In genomic region chr4:154217711-154218350, GRCm38 (mm10) we compare ENCODE assay signal across 20 mouse cellular contexts. TPM values are rescaled to one million over a fixed set of nuclear protein-coding genes. Genes with fewer than 3 reads are reported as not detected.
DNase-seq lines count a peak whose midpoint lies in the region; ATAC-seq and TF ChIP-seq lines count a peak whose summit lies in the region.
"Had no signal": no experiment of that assay in that cellular context is flagged by ENCODE, and none has a peak within 500 bp of the region (broad histone marks: within the 10 kb centered on the region; RNA-seq: fewer than 3 reads in every experiment).

No protein-coding gene starts in this region.

- TF ChIP-seq CTCF in lung, adult 2 months (IDR thresholded peaks at IDR 0.05; ENCODE audit: insufficient read depth, low read length) = no peak

- no peak overlapping the region for H3K4me3 ChIP-seq in forebrain, embryonic 10.5 days
- no peak overlapping the region for H3K4me3 ChIP-seq in forebrain, embryonic 16.5 days (replicated peaks; ENCODE audit: low read length)
- no peak overlapping the region for H3K4me3 ChIP-seq in lung, adult 2 months (replicated peaks; ENCODE audit: extremely low read depth, low read depth, low read length)
- H3K4me3 ChIP-seq in heart, embryonic 10.5 days = no peak overlapping the region
- H3K4me3 ChIP-seq: gastrocnemius, adult 2 months; heart, adult 2 months; midbrain, embryonic 12.5 days; neural tube, embryonic 15.5 days had no signal

- H3K9me3 ChIP-seq in forebrain, embryonic 10.5 days = no peaks in the 10 kb centered on the region
- H3K9me3 ChIP-seq in forebrain, embryonic 16.5 days (ENCODE audit: control insufficient read depth, low read length) = no peaks in the 10 kb centered on the region
- H3K9me3 ChIP-seq in heart, embryonic 10.5 days = no peaks in the 10 kb centered on the region
- H3K9me3 ChIP-seq: midbrain, embryonic 12.5 days; neural tube, embryonic 15.5 days had no signal

- no peak overlapping the region for H3K9ac ChIP-seq in forebrain, embryonic 16.5 days (replicated peaks; ENCODE audit: low read depth, low read length)
- H3K9ac ChIP-seq: lung, embryonic 14.5 days; midbrain, embryonic 12.5 days; neural tube, embryonic 15.5 days had no signal

- peaks cover 4% of the 10 kb centered on the region; the same call in 1 of the 2 replicates for H3K36me3 ChIP-seq in forebrain, embryonic 10.5 days (replicated peaks)
- H3K36me3 ChIP-seq in forebrain, embryonic 16.5 days (ENCODE audit: control insufficient read depth, insufficient read depth) = no peaks in the 10 kb centered on the region
- H3K36me3 ChIP-seq in heart, embryonic 10.5 days = no peaks in the 10 kb centered on the region
- H3K36me3 ChIP-seq: midbrain, embryonic 12.5 days; neural tube, embryonic 15.5 days had no signal

- H3K27ac ChIP-seq in forebrain, embryonic 10.5 days = 0 out of 2 replicates have a peak overlapping the region, but pooled peaks have one; percentile 35
- no peak overlapping the region for H3K27ac ChIP-seq in forebrain, embryonic 16.5 days (ENCODE audit: low read length)
- H3K27ac ChIP-seq in heart, embryonic 10.5 days = no peak overlapping the region; the same call in 1 of the 2 replicates
- H3K27ac ChIP-seq: gastrocnemius, adult 2 months; heart, adult 2 months; macrophage; midbrain, embryonic 12.5 days; neural tube, embryonic 15.5 days had no signal

- H3K4me2 ChIP-seq in forebrain, embryonic 16.5 days (ENCODE audit: low read length) = no peak overlapping the region
- H3K4me2 ChIP-seq: lung, embryonic 14.5 days; midbrain, embryonic 12.5 days; neural tube, embryonic 15.5 days had no signal

- H3K4me1 ChIP-seq in forebrain, embryonic 10.5 days = peaks cover 26% of the 10 kb centered on the region
- no peaks in the 10 kb centered on the region; the same call in 1 of the 2 replicates for H3K4me1 ChIP-seq in forebrain, embryonic 16.5 days (replicated peaks; ENCODE audit: control insufficient read depth, insufficient read depth, low read length)
- 0 out of 2 replicates have a peak, but pooled peaks cover 4% of the 10 kb centered on the region for H3K4me1 ChIP-seq in lung, adult 2 months (ENCODE audit: control insufficient read depth, insufficient read depth, low read length)
- peaks cover 49% of the 10 kb centered on the region for H3K4me1 ChIP-seq in heart, embryonic 10.5 days
- H3K4me1 ChIP-seq: midbrain, embryonic 12.5 days; neural tube, embryonic 15.5 days had no signal

- WGBS in forebrain, embryonic 10.5 days = 69% methylated on average over 7 of the region's 7 CpGs
- WGBS in forebrain, embryonic 16.5 days = 66% methylated on average over 7 of the region's 7 CpGs
- 40% methylated on average over 7 of the region's 7 CpGs for WGBS in lung, adult 2 months
- 61% methylated on average over 7 of the region's 7 CpGs for WGBS in heart, embryonic 10.5 days

- no peaks in the 10 kb centered on the region for H3K27me3 ChIP-seq in forebrain, embryonic 10.5 days (ENCODE audit: poor library complexity, severe bottlenecking)
- H3K27me3 ChIP-seq in forebrain, embryonic 16.5 days (replicated peaks; ENCODE audit: control insufficient read depth, insufficient read depth, low read length) = no peaks in the 10 kb centered on the region
- H3K27me3 ChIP-seq in heart, embryonic 10.5 days (ENCODE audit: insufficient read depth, poor library complexity, severe bottlenecking) = peaks cover 23% of the 10 kb centered on the region; the same call in 1 of the 2 replicates
- H3K27me3 ChIP-seq: CH12.LX; midbrain, embryonic 12.5 days; neural tube, embryonic 15.5 days had no signal

- ATAC-seq in forebrain, embryonic 16.5 days = no peak
- ATAC-seq: forebrain, embryonic 14.5 days had no signal

- no peak for DNase-seq in forebrain, embryonic 10.5 days (ENCODE audit: extremely low spot score, low spot score)
- DNase-seq in brain, adult 2 months (ENCODE audit: low read depth, low spot score) = peak; percentile 35
- DNase-seq in cerebellum, postnatal 14 days = peak; percentile 73
- peak; percentile 25 for DNase-seq in forelimb bud, embryonic 11.5 days (ENCODE audit: low read depth, low spot score)
- DNase-seq in kidney, adult 11 months = no peak
- DNase-seq in lung, adult 2 months = no peak
- no peak for DNase-seq in heart, embryonic 10.5 days (ENCODE audit: low spot score)
- DNase-seq: adrenal gland, postnatal 25 days; gastrocnemius, adult 2 months; heart, adult 2 months; heart, postnatal 36 days; kidney, postnatal 25 days; lung, embryonic 14.5 days; thymus, postnatal 25 days had no signal

- TF ChIP-seq POLR2A in lung, adult 2 months (IDR thresholded peaks at IDR 0.05; ENCODE audit: borderline replicate concordance, extremely low read depth, low read depth, low read length) = no peak

RNA-seq across cellular contexts. Expression of gene Megf6, which starts 47.3 kb away (rescaled TPM):
- polyA plus RNA-seq in forebrain, embryonic 10.5 days (2016; fragmentation: Nextera tagmentation; extraction: Ambion mirVana) = 26.4 and 28.0 TPM in 2 replicates
- polyA plus RNA-seq in forebrain, embryonic 16.5 days (2015; fragmentation: Nextera tagmentation; extraction: Ambion mirVana) = 7.7 and 10.0 TPM in 2 replicates
- 68.6 and 83.1 TPM in 2 replicates for polyA plus RNA-seq in lung, adult 2 months (2012; rRNA removed)
- 8.7 and 13.5 TPM in 2 replicates for polyA plus RNA-seq in heart, embryonic 10.5 days (2016; fragmentation: Nextera tagmentation; extraction: Ambion mirVana)
- polyA plus RNA-seq: macrophage had no signal

RNA-seq across cellular contexts. Expression of gene Tprgl, which starts 57.4 kb away (rescaled TPM):
- polyA plus RNA-seq in forebrain, embryonic 10.5 days (2016; fragmentation: Nextera tagmentation; extraction: Ambion mirVana) = 104 and 106 TPM in 2 replicates
- polyA plus RNA-seq in forebrain, embryonic 16.5 days (2015; fragmentation: Nextera tagmentation; extraction: Ambion mirVana) = 174 and 176 TPM in 2 replicates
- 223 and 276 TPM in 2 replicates for polyA plus RNA-seq in lung, adult 2 months (2012; rRNA removed)
- polyA plus RNA-seq in heart, embryonic 10.5 days (2016; fragmentation: Nextera tagmentation; extraction: Ambion mirVana) = 125 and 140 TPM in 2 replicates

Comparison
In these comparisons a context has a peak if more than half of its experiments do, and no peak if none do; other contexts are left out.
1. DNase-seq: peak in brain, adult 2 months (single experiment), cerebellum, postnatal 14 days (2 of 2) and forelimb bud, embryonic 11.5 days (single experiment); none in forebrain, embryonic 10.5 days (single experiment), kidney, adult 11 months (single experiment), lung, adult 2 months (single experiment) and heart, embryonic 10.5 days (single experiment).